Mouse (Mus musculus) lung, postnatal 0 days (tissue): Measurements from ENCODE around the gene Slc52a3. TPM values are rescaled to one million over a fixed set of nuclear protein-coding genes. Genes with fewer than 3 reads are reported as not detected.

ENCODE experiments used
- ATAC-seq: fragments of 200-750 bp; cut with Nextera tagmentation; 2 replicates; pipeline ENCODE4 v1.8.0; 2017; ENCODE audit warnings: moderate library complexity
- DNase-seq: peaks from one replicate; pipeline ENCODE4 v3.0.0-alpha.2; 2016; ENCODE audit warnings: low spot score
- H3K27ac ChIP-seq: fragments of 300-500 bp; sonication (generic); 2 replicates; pipeline ENCODE4 v1.5.1; 2014; ENCODE audit warnings: antibody characterized with exemption, mild to moderate bottlenecking, low read length, mixed read lengths
- H3K27me3 ChIP-seq: fragments of 300-500 bp; sonication (generic); replicated peaks from 2 replicates; pipeline ENCODE4 v1.6.1; 2014; ENCODE audit warnings: low read length, mixed read lengths; ENCODE audit not compliant: insufficient read depth
- H3K36me3 ChIP-seq: fragments of 300-500 bp; sonication (generic); 2 replicates; pipeline ENCODE4 v1.6.1; 2014; ENCODE audit warnings: low read length, mixed read lengths; ENCODE audit not compliant: insufficient read depth
- H3K4me1 ChIP-seq: fragments of 300-500 bp; sonication (generic); 2 replicates; pipeline ENCODE4 v1.6.1; 2014; ENCODE audit warnings: antibody characterized with exemption, low read depth, low read length, mixed read lengths; ENCODE audit not compliant: insufficient read depth
- H3K4me2 ChIP-seq: fragments of 300-500 bp; sonication (generic); replicated peaks from 2 replicates; pipeline ENCODE4 v1.6.1; 2014; ENCODE audit warnings: low read depth, mild to moderate bottlenecking, low read length, moderate library complexity, mixed read lengths
- H3K4me3 ChIP-seq: fragments of 300-500 bp; sonication (generic); 2 replicates; pipeline ENCODE4 v1.5.1; 2014; ENCODE audit warnings: low read depth, low read length
- H3K9ac ChIP-seq: fragments of 300-500 bp; sonication (generic); replicated peaks from 2 replicates; pipeline ENCODE4 v1.6.1; 2014; ENCODE audit warnings: low read depth, mild to moderate bottlenecking
- H3K9me3 ChIP-seq: fragments of 300-500 bp; sonication (generic); 2 replicates; pipeline ENCODE4 v1.6.1; 2016; ENCODE audit warnings: low read length, mixed read lengths
- CTCF ChIP-seq: IDR thresholded peaks from 2 replicates; pipeline ENCODE4 v1.5.1; 2016; ENCODE audit warnings: antibody characterized with exemption, mild to moderate bottlenecking
- EP300 ChIP-seq: IDR thresholded peaks from 2 replicates; pipeline ENCODE4 v1.6.1; 2016; ENCODE audit warnings: antibody characterized with exemption, mild to moderate bottlenecking, control low read depth
- WGBS: fragments of 180-500 bp; shearing (Covaris S2); extraction: QIAGEN DNeasy Blood & Tissue Kit; methylation state at CpG from one replicate; pipeline ENCODE4 v1.1.7; 2014; 5-methylcytosine and 5-hydroxymethylcytosine counted together
- polyA plus RNA-seq: library from polyadenylated mRNA; unstranded; fragments of >200 nt; fragmentation: Nextera tagmentation; extraction: Ambion mirVana; gene quantifications from 2 replicates; pipeline ENCODE4 v1.2.1, GENCODE M21; 2015

The Slc52a3 gene
- polyA plus RNA-seq, 1 experiment from 2014 or later = 26.0 TPM

- H3K27ac ChIP-seq = 0 out of 2 replicates have a peak overlapping the region, but pooled peaks have one; percentile 1
- no peak overlapping the region for H3K4me3 ChIP-seq
- no peaks in the 10 kb centered on the region for H3K9me3 ChIP-seq
- ATAC-seq (peak; percentile 67), DNase-seq (peak; percentile 36)
- H3K4me1 ChIP-seq = no peaks in the 10 kb centered on the region
- WGBS = 43% methylated on average over 4 of the region's 4 CpGs
- H3K27me3 ChIP-seq = no peaks in the 10 kb centered on the region
- TF ChIP-seq EP300 (no peak; the same call in 1 of the 2 replicates), CTCF (no peak)
- no peaks in the 10 kb centered on the region for H3K36me3 ChIP-seq
- H3K9ac ChIP-seq = no peak overlapping the region
- H3K4me2 ChIP-seq = no peak overlapping the region
Observed at GRCm38 (mm10) chr2:152012222-152012621, 15.9 kb downstream of the Slc52a3 start.

- H3K9me3 ChIP-seq = no peaks in the 10 kb centered on the region
- TF ChIP-seq CTCF = no peak
- TF ChIP-seq EP300 = no peak
- no peak overlapping the region for H3K27ac ChIP-seq
- no peaks in the 10 kb centered on the region for H3K4me1 ChIP-seq
- no peaks in the 10 kb centered on the region for H3K36me3 ChIP-seq
- H3K4me3 ChIP-seq = no peak overlapping the region
- ATAC-seq = no peak
- H3K27me3 ChIP-seq = no peaks in the 10 kb centered on the region
- no peak for DNase-seq
- 71% methylated on average over 2 of the region's 2 CpGs for WGBS
- no peak overlapping the region for H3K9ac ChIP-seq
- H3K4me2 ChIP-seq = no peak overlapping the region
Observed at GRCm38 (mm10) chr2:152012701-152013100, 16.4 kb downstream of the Slc52a3 start.

GRCm38 (mm10) chr2:152015997-152016396 lies 19.7 kb downstream of the Slc52a3 start:
- Histone ChIP-seq H3K27me3 (no peaks in the 10 kb centered on the region), H3K9me3 (no peaks in the 10 kb centered on the region), H3K27ac (no peak overlapping the region), H3K4me2 (no peak overlapping the region), H3K4me3 (no peak overlapping the region), H3K36me3 (no peaks in the 10 kb centered on the region), H3K9ac (no peak overlapping the region), H3K4me1 (no peaks in the 10 kb centered on the region)
- no peak for TF ChIP-seq EP300
- no peak for TF ChIP-seq CTCF
- 23% methylated on average over 4 of the region's 4 CpGs for WGBS
- no peak for DNase-seq
- ATAC-seq = no peak

- H3K4me3 ChIP-seq = no peak overlapping the region
- H3K9ac ChIP-seq = no peak overlapping the region
- H3K27ac ChIP-seq = no peak overlapping the region
- no peaks in the 10 kb centered on the region for H3K9me3 ChIP-seq
- 60% methylated on average over 9 of the region's 9 CpGs for WGBS
- H3K36me3 ChIP-seq = no peaks in the 10 kb centered on the region
- H3K4me2 ChIP-seq = no peak overlapping the region
- no peaks in the 10 kb centered on the region for H3K27me3 ChIP-seq
- DNase-seq = no peak
- no peaks in the 10 kb centered on the region for H3K4me1 ChIP-seq
- TF ChIP-seq EP300 = no peak
- no peak for TF ChIP-seq CTCF
- peak; percentile 34; the same call in 1 of the 2 replicates for ATAC-seq
Observed at GRCm38 (mm10) chr2:152016666-152017065, 20.4 kb downstream of the Slc52a3 start.

- Histone ChIP-seq H3K27ac (no peak overlapping the region), H3K36me3 (no peaks in the 10 kb centered on the region), H3K9ac (no peak overlapping the region), H3K27me3 (no peaks in the 10 kb centered on the region), H3K4me2 (no peak overlapping the region), H3K4me1 (no peaks in the 10 kb centered on the region), H3K4me3 (no peak overlapping the region), H3K9me3 (no peaks in the 10 kb centered on the region)
- ATAC-seq (no peak), DNase-seq (peak; percentile 41)
- TF ChIP-seq CTCF (peak; percentile 79), EP300 (no peak)
- 21% methylated on average over 6 of the region's 6 CpGs for WGBS
Observed at GRCm38 (mm10) chr2:152020255-152020654, 23.9 kb downstream of the Slc52a3 start.

GRCm38 (mm10) chr2:152022022-152022421 lies 25.7 kb downstream of the Slc52a3 start:
- TF ChIP-seq CTCF (peak; percentile 26; the same call in 1 of the 2 replicates), EP300 (no peak)
- ATAC-seq = no peak
- no peaks in the 10 kb centered on the region for H3K27me3 ChIP-seq
- no peak overlapping the region for H3K4me2 ChIP-seq
- H3K9ac ChIP-seq = no peak overlapping the region
- DNase-seq = no peak
- no peaks in the 10 kb centered on the region for H3K4me1 ChIP-seq
- H3K36me3 ChIP-seq = no peaks in the 10 kb centered on the region
- H3K9me3 ChIP-seq = no peaks in the 10 kb centered on the region
- no peak overlapping the region for H3K4me3 ChIP-seq
- H3K27ac ChIP-seq = no peak overlapping the region
